In the genomic region with DNA sequence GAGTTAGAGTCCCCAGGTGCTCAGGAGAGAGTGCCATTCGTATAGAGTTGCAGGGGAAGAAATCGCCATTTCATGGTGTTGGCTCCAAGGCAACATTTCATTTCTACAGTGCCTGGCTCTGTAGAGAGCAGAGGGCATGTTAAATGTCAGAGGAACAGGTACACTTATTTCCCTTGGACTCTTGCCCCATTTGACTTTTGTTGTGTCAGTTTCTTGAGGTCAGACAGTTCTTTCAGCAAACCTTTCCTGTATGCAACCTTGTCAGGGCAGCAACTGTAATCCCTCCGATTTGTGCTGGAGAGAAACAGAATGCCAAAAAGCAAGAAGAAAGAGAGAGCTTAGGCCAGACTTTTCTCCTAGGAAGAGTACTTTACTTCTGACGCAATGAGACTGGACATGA, we compare ENCODE assay signal across 26 mouse cellular contexts.
"Had no signal": no experiment of that assay in that cellular context is flagged by ENCODE, and none has a peak within 500 bp of the region (broad histone marks: within the 10 kb centered on the region; RNA-seq: fewer than 3 reads in every experiment).

No protein-coding gene starts in this region.

- H3K4me1 ChIP-seq: hindbrain, embryonic 12.5 days; intestine, embryonic 15.5 days; limb, embryonic 13.5 days; limb, embryonic 15.5 days; liver, embryonic 13.5 days had no signal

- DNase-seq: gastrocnemius, postnatal 14 days; gastrocnemius, postnatal 36 days; heart, adult 18-20 months; heart, postnatal 10 days; heart, postnatal 4 days; kidney, adult 18-20 months; kidney, adult 8-10 months; kidney, postnatal 14 days; kidney, postnatal 36 days; layer of hippocampus, adult 9-11 months; layer of hippocampus, postnatal 36 days; left cerebral cortex, postnatal 4 days; liver, embryonic 13.5 days had no signal

- H3K36me3 ChIP-seq: heart, embryonic 10.5 days; heart, embryonic 12.5 days; hindbrain, embryonic 10.5 days; hindbrain, embryonic 12.5 days; intestine, embryonic 15.5 days; limb, embryonic 13.5 days; limb, embryonic 15.5 days; liver, embryonic 13.5 days had no signal

- H3K4me3 ChIP-seq: heart, embryonic 10.5 days; heart, embryonic 12.5 days; hindbrain, embryonic 10.5 days; hindbrain, embryonic 12.5 days; intestine, embryonic 15.5 days; limb, embryonic 13.5 days; limb, embryonic 15.5 days; liver, embryonic 13.5 days had no signal

- H3K9ac ChIP-seq: heart, embryonic 12.5 days; hindbrain, embryonic 12.5 days; hindbrain, embryonic 14.5 days; intestine, embryonic 15.5 days; limb, embryonic 13.5 days; limb, embryonic 15.5 days; liver, embryonic 13.5 days had no signal

- H3K9me3 ChIP-seq: heart, embryonic 10.5 days; heart, embryonic 12.5 days; hindbrain, embryonic 10.5 days; hindbrain, embryonic 12.5 days; intestine, embryonic 15.5 days; limb, embryonic 15.5 days; liver, embryonic 13.5 days had no signal

- H3K27me3 ChIP-seq: heart, embryonic 12.5 days; hindbrain, embryonic 12.5 days; intestine, embryonic 15.5 days; limb, embryonic 13.5 days; limb, embryonic 15.5 days; liver, embryonic 13.5 days had no signal

- H3K27ac ChIP-seq: heart, embryonic 10.5 days; hindbrain, embryonic 10.5 days; hindbrain, embryonic 12.5 days; hindbrain, embryonic 14.5 days; intestine, embryonic 15.5 days; kidney, postnatal 0 days; limb, embryonic 13.5 days; limb, embryonic 15.5 days; liver, embryonic 13.5 days had no signal

- ATAC-seq: hindbrain, embryonic 16.5 days; inflammation-experienced regulatory T-cells, adult 6 months; intestine, embryonic 15.5 days; intestine, postnatal 0 days had no signal

- H3K4me2 ChIP-seq: heart, embryonic 12.5 days; hindbrain, embryonic 12.5 days; hindbrain, embryonic 14.5 days; intestine, embryonic 15.5 days; limb, embryonic 13.5 days; limb, embryonic 15.5 days; liver, embryonic 11.5 days; liver, embryonic 13.5 days had no signal
